ENCODE assay signal across 23 mouse cellular contexts in the genomic region with DNA sequence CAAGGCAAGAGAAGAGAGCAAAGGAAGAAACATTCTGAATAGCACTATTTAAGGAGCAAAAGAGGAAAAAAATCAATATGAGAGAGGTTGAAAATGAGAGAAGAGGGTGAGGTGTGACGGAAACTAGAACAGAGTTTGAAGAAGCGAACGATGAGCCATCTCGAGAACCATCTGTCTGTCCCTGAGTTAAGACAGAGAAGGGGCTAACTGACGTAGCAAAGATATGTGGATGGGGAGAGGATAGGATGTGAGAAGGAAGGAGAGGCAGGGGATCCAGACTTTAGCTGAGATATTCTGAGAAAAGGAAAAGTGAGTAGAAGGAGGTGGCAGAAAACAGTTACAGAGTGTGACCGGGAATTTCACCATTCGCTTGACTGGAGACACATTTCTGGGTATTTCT.
DNase-seq lines count a peak whose midpoint lies in the region; ATAC-seq and TF ChIP-seq lines count a peak whose summit lies in the region.
"Had no signal": no experiment of that assay in that cellular context is flagged by ENCODE, and none has a peak within 500 bp of the region (broad histone marks: within the 10 kb centered on the region; RNA-seq: fewer than 3 reads in every experiment).

No protein-coding gene starts in this region.

- no peaks in the 10 kb centered on the region for H3K36me3 ChIP-seq in CH12.LX (replicated peaks in 1 of 2; ENCODE audit: control insufficient read depth in 1 of 2, insufficient read depth in 1 of 2, low read length in 1 of 2)
- H3K36me3 ChIP-seq: embryonic facial prominence, embryonic 10.5 days; embryonic facial prominence, embryonic 12.5 days; forebrain, embryonic 10.5 days; forebrain, embryonic 12.5 days had no signal

- in situ Hi-C loops in CH12.LX (cut with MboI; ENCODE audit: low pct_ligation_motif_present, low pct_unique_long_range_greater_than_20kb, low sequenced_read_pairs), result no loop called here

- no peak for DNase-seq in frontal cortex, postnatal 10 days (ENCODE audit: low spot score in 2 of 2)
- peak; percentile 22 for DNase-seq in heart, adult 11 months
- no peak for DNase-seq in heart, adult 9 months (ENCODE audit: low spot score in 2 of 2)
- DNase-seq in CH12.LX (ENCODE audit: extremely low read depth) (no peak), liver (no peak)
- peak; percentile 50 for DNase-seq in telencephalon, adult 2 months (ENCODE audit: low read depth, low spot score)
- DNase-seq: adrenal gland, adult 2 months; adrenal gland, postnatal 10 days; adrenal gland, postnatal 25 days; B cell, adult 2 months; cerebellum, adult 11-12 months; cerebellum, adult 2 months; cerebellum, adult 9-10 months; cerebellum, postnatal 10 days; cerebellum, postnatal 25 days had no signal

- H3K4me3 ChIP-seq in CH12.LX (replicated peaks in 1 of 3; ENCODE audit: low read depth in 2 of 3, low read length in 2 of 3, poor library complexity in 1 of 3), result no peak overlapping the region
- H3K4me3 ChIP-seq: embryonic facial prominence, embryonic 10.5 days; embryonic facial prominence, embryonic 12.5 days; forebrain, embryonic 10.5 days; forebrain, embryonic 12.5 days had no signal

- peaks cover 0 to 34% of the 10 kb centered on the region in 2 experiments; a peak in 2 of 4 replicates for H3K4me1 ChIP-seq in CH12.LX (ENCODE audit: control insufficient read depth in 1 of 2, insufficient read depth in 2 of 2)
- H3K4me1 ChIP-seq: forebrain, embryonic 12.5 days had no signal

- TF ChIP-seq RAD21 in CH12.LX (IDR thresholded peaks at IDR 0.05; ENCODE audit: low read depth, low read length), result no peak

- peak; percentile 65 for ATAC-seq in frontal cortex, adult (ENCODE audit: low TSS enrichment)
- ATAC-seq: CD4-positive, CD25-positive, alpha-beta regulatory T cell, adult 4 months; forebrain, embryonic 14.5 days; forebrain, embryonic 16.5 days had no signal

- TF ChIP-seq EP300 in CH12.LX (IDR thresholded peaks at IDR 0.05; ENCODE audit: low read length), result no peak

- H3K9ac ChIP-seq in CH12.LX (ENCODE audit: insufficient read depth, low read depth), result no peak overlapping the region
- H3K9ac ChIP-seq: embryonic facial prominence, embryonic 12.5 days; forebrain, embryonic 12.5 days had no signal

- no peaks in the 10 kb centered on the region for H3K79me2 ChIP-seq in CH12.LX (replicated peaks; ENCODE audit: control insufficient read depth, extremely low read depth, insufficient read depth, poor library complexity, severe bottlenecking)

- no peak overlapping the region for H3K27ac ChIP-seq in CH12.LX (ENCODE audit: insufficient read depth, low read depth)
- H3K27ac ChIP-seq: embryonic facial prominence, embryonic 10.5 days; embryonic facial prominence, embryonic 12.5 days; forebrain, embryonic 10.5 days; forebrain, embryonic 12.5 days had no signal

- TF ChIP-seq POLR2A in CH12.LX (IDR thresholded peaks at IDR 0.05; ENCODE audit: low read depth, low read length), result no peak

- no peaks in the 10 kb centered on the region for H3K9me3 ChIP-seq in CH12.LX (replicated peaks; ENCODE audit: low read length)
- H3K9me3 ChIP-seq: embryonic facial prominence, embryonic 10.5 days; embryonic facial prominence, embryonic 12.5 days; forebrain, embryonic 10.5 days; forebrain, embryonic 12.5 days had no signal

- H3K27me3 ChIP-seq in CH12.LX (replicated peaks), result peaks cover 5% of the 10 kb centered on the region
- H3K27me3 ChIP-seq: embryonic facial prominence, embryonic 12.5 days had no signal

- TF ChIP-seq CTCF in CH12.LX (conservative IDR thresholded peaks at IDR 0.05 in 1 of 2, IDR thresholded peaks at IDR 0.05 in 1 of 2; ENCODE audit: low read depth in 2 of 2, low read length in 2 of 2), result no peak

- H3K4me2 ChIP-seq in CH12.LX (ENCODE audit: insufficient read depth, low read depth, poor library complexity, severe bottlenecking), result peak overlapping the region; percentile 25; the same call in 1 of the 2 replicates
- H3K4me2 ChIP-seq: embryonic facial prominence, embryonic 12.5 days; forebrain, embryonic 12.5 days had no signal

- dilution Hi-C loops in CH12.LX (cut with MboI; ENCODE audit: extremely low pct_ligation_motif_present, extremely low pct_unique_long_range_greater_than_20kb, low sequenced_read_pairs), result no loop called here

TF ChIP-seq in CH12.LX, 34 proteins besides CTCF, POLR2A, EP300 and RAD21:
- no peak for TF ChIP-seq USF2 (conservative IDR thresholded peaks at IDR 0.05; ENCODE audit: low read depth, low read length)
- no peak for TF ChIP-seq CHD2 (IDR thresholded peaks at IDR 0.05; ENCODE audit: low read length)
- no peak for TF ChIP-seq UBTF (IDR thresholded peaks at IDR 0.05; ENCODE audit: low read depth, low read length)
- TF ChIP-seq NRF1 (IDR thresholded peaks at IDR 0.05; ENCODE audit: low read depth, low read length), result no peak

Comparison
In these comparisons a context has a peak if more than half of its experiments do, and no peak if none do; other contexts are left out.
1. DNase-seq: peak in heart, adult 11 months (single experiment) and telencephalon, adult 2 months (single experiment); none in frontal cortex, postnatal 10 days (0 of 2), heart, adult 9 months (0 of 2), CH12.LX (single experiment) and liver (single experiment).